Mouse (Mus musculus) limb, embryonic 12.5 days (tissue): Measurements from ENCODE around the gene Prap1. TPM values are rescaled to one million over a fixed set of nuclear protein-coding genes. Genes with fewer than 3 reads are reported as not detected.

Experiments used
- ATAC-seq: fragments of 200-750 bp; cut with Nextera tagmentation; 2 replicates; pipeline ENCODE4 v1.8.0; 2017; ENCODE audit warnings: low read depth, moderate TSS enrichment; ENCODE audit not compliant: insufficient number of reproducible peaks, insufficient read depth, low FRiP score, low TSS enrichment
- H3K27ac ChIP-seq: fragments of 300-500 bp; sonication (generic); 2 replicates; pipeline ENCODE4 v1.5.1; 2016; ENCODE audit warnings: mild to moderate bottlenecking, moderate library complexity
- H3K27me3 ChIP-seq: fragments of 300-500 bp; sonication (generic); 2 replicates; pipeline ENCODE4 v1.6.1; 2016; ENCODE audit warnings: mild to moderate bottlenecking, moderate library complexity
- H3K36me3 ChIP-seq: fragments of 300-500 bp; sonication (generic); 2 replicates; pipeline ENCODE4 v1.6.1; 2016; ENCODE audit warnings: mild to moderate bottlenecking, moderate library complexity
- H3K4me1 ChIP-seq: fragments of 300-500 bp; sonication (generic); replicated peaks from 2 replicates; pipeline ENCODE4 v1.6.1; 2016
- H3K4me2 ChIP-seq: fragments of 300-500 bp; sonication (generic); 2 replicates; pipeline ENCODE4 v1.6.1; 2016; ENCODE audit warnings: mild to moderate bottlenecking, moderate library complexity
- H3K4me3 ChIP-seq: fragments of 300-500 bp; sonication (generic); replicated peaks from 2 replicates; pipeline ENCODE4 v1.5.1; 2016; ENCODE audit warnings: mild to moderate bottlenecking
- H3K9ac ChIP-seq: fragments of 300-500 bp; sonication (generic); replicated peaks from 2 replicates; pipeline ENCODE4 v1.6.1; 2016; ENCODE audit warnings: mild to moderate bottlenecking, moderate library complexity
- H3K9me3 ChIP-seq: fragments of 300-500 bp; sonication (generic); 2 replicates; pipeline ENCODE4 v1.6.1; 2016; ENCODE audit warnings: mild to moderate bottlenecking, moderate library complexity
- WGBS: fragments of 180-500 bp; shearing (Covaris S2); methylation state at CpG from one replicate; pipeline ENCODE4 v1.1.7; 2016; 5-methylcytosine and 5-hydroxymethylcytosine counted together
- polyA plus RNA-seq: library from polyadenylated mRNA; unstranded; fragments of >200 nt; fragmentation: Nextera tagmentation; extraction: Ambion mirVana; gene quantifications from 2 replicates; pipeline ENCODE4 v1.2.1, GENCODE M21; 2016

The Prap1 gene
- polyA plus RNA-seq, 1 experiment from 2014 or later, result not detected

DNA sequence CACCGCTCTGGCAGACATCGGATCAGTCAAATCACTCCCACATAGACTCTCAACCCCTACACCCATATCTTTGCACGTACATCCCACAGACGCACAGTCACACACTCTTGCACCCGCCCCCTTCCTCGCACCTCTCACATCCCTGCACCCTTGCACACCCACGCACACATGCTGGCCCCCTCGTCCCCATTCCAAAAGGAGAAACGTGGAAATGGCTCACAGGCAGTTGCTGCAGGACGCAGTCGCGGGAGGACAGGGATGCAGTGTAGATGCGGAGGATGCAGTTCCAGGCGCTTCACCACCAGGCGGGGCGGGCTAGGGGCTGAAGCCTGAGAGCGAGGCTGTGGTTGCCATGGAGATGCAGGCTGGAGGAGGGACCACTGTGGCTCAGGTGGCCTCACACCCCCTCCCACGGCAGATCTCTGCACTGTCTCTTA, 10.9 kb upstream of the Prap1 start, which contains the start of gene Caly:
Gene Caly, minus strand, starts transcription at position 307 of the 437 bp plus-strand sequence.
- peak within 1 kb of the TSS; percentile 54; the same call in 1 of the 2 replicates for H3K4me2 ChIP-seq
- peak within 1 kb of the TSS; percentile 32 for H3K4me3 ChIP-seq
- WGBS, result 5% methylated on average over 18 of the region's 18 CpGs
- H3K4me1 ChIP-seq, result peaks cover 13% of the 10 kb centered on the region
- peak; percentile 17; the same call in 1 of the 2 replicates for ATAC-seq
- H3K36me3 ChIP-seq, result no peaks in the 10 kb centered on the region
- H3K27ac ChIP-seq, result no peak within 1 kb of the TSS
- peaks cover 54% of the 10 kb centered on the region for H3K27me3 ChIP-seq
- H3K9me3 ChIP-seq, result no peaks in the 10 kb centered on the region
- H3K9ac ChIP-seq, result no peak within 1 kb of the TSS

DNA sequence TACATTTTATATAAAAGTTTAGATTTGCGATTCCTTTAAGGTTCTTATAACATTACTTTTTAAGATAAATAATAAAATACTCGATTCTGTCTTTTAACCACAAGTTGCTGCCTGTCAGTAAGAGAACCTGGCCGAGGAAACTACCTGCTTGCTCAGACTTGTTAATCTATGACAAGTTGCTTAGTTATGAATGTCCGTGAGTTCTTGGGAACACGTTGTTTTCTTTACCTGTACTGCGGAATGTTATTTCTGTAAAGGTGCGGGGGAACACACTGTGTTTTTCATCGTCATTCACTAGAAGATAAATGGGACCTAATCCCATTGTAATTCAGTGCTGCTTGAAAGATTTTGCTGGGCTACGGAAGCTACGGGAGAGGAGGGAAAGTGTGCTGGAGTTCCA, 2.6 kb upstream of the Prap1 start:
- no peaks in the 10 kb centered on the region for H3K9me3 ChIP-seq
- WGBS, result 77% methylated on average over 10 of the region's 10 CpGs
- no peak overlapping the region for H3K9ac ChIP-seq
- no peak for ATAC-seq
- H3K4me2 ChIP-seq, result no peak overlapping the region
- H3K36me3 ChIP-seq, result no peaks in the 10 kb centered on the region
- 0 out of 2 replicates have a peak, but pooled peaks cover 3% of the 10 kb centered on the region for H3K4me1 ChIP-seq
- H3K4me3 ChIP-seq, result no peak overlapping the region
- H3K27ac ChIP-seq, result no peak overlapping the region
- H3K27me3 ChIP-seq, result peaks cover 3% of the 10 kb centered on the region; the same call in 1 of the 2 replicates

DNA sequence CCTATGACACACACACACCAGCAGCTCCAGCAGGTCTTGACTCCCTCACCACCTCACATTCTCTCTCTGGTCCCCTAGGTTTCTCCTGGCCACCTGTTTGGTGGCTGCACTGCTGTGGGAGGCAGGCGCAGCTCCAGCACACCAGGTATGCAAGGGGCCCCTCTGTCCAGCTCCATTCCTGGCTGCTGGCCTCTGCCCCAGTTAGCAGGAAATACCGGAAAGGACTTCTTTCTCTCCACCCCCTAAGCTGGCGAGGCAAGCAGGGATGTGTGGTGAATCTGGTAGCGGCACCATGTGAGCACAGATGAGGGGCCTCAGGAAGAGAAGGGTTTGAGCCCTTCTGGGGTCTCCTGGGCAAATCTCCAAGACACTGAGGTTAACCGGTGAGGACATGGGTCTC, 1.8 kb downstream of the Prap1 start:
- Histone ChIP-seq H3K36me3 (peaks cover 3% of the 10 kb centered on the region; the same call in 1 of the 2 replicates), H3K4me1 (0 out of 2 replicates have a peak, but pooled peaks cover 3% of the 10 kb centered on the region), H3K9ac (no peak overlapping the region; the same call in 1 of the 2 replicates), H3K9me3 (no peaks in the 10 kb centered on the region), H3K27me3 (peaks cover 3% of the 10 kb centered on the region; the same call in 1 of the 2 replicates), H3K4me3 (no peak overlapping the region), H3K4me2 (no peak overlapping the region), H3K27ac (no peak overlapping the region)
- no peak for ATAC-seq
- WGBS, result 55% methylated on average over 5 of the region's 5 CpGs

DNA sequence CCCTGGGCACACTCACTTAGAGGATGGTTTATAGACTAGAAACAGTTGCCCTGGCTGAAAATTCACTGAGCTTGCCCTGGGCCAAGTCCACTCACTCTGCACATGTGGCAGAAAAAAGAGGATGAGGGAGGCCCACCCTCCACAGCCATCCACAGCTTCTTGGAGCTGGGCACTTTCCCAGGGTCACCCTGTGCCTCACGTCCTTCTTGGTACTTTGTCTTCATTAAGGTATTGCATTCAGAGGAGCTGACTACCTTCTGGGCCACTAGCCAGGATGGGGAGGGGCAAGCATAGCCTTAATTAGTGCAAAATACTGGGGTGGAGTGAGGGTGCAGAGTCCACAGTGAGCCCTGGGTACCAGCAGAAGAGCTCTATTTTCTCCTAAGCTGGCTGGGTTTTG, 2.4 kb downstream of the Prap1 start:
- no peak overlapping the region for H3K9ac ChIP-seq
- H3K4me2 ChIP-seq, result no peak overlapping the region
- peaks cover 3% of the 10 kb centered on the region; the same call in 1 of the 2 replicates for H3K27me3 ChIP-seq
- H3K27ac ChIP-seq, result no peak overlapping the region
- 0 out of 2 replicates have a peak, but pooled peaks cover 3% of the 10 kb centered on the region for H3K4me1 ChIP-seq
- WGBS, result 48% methylated on average over 1 of the region's 1 CpGs
- H3K9me3 ChIP-seq, result no peaks in the 10 kb centered on the region
- H3K36me3 ChIP-seq, result peaks cover 3% of the 10 kb centered on the region; the same call in 1 of the 2 replicates
- H3K4me3 ChIP-seq, result no peak overlapping the region
- 0 out of 2 replicates have a peak, but pooled peaks have one; percentile 53 for ATAC-seq

DNA sequence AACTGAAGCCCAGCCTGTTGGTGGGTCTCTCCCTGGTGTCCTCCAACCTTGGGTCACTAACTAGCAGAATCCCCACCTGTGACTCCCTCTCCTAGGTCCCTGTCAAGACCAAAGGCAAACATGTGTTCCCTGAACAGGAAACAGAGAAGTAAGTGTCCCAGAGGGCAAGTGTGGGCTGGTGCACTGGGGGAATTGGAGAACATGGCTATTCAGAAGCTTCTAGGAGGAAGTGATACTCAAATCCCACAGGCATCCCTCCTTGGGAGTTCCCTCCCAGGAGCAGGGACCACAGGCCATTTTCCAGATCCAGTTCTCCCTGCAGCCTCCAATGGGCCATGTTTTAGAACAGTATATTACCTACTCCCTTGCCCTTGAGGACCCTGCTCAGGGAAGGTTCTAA, 2.9 kb downstream of the Prap1 start:
- Histone ChIP-seq H3K9me3 (no peaks in the 10 kb centered on the region), H3K27ac (no peak overlapping the region), H3K4me3 (no peak overlapping the region), H3K27me3 (peaks cover 5% of the 10 kb centered on the region), H3K9ac (no peak overlapping the region), H3K4me2 (no peak overlapping the region), H3K4me1 (0 out of 2 replicates have a peak, but pooled peaks cover 3% of the 10 kb centered on the region), H3K36me3 (peaks cover 3% of the 10 kb centered on the region; the same call in 1 of the 2 replicates)
- no peak for ATAC-seq

DNA sequence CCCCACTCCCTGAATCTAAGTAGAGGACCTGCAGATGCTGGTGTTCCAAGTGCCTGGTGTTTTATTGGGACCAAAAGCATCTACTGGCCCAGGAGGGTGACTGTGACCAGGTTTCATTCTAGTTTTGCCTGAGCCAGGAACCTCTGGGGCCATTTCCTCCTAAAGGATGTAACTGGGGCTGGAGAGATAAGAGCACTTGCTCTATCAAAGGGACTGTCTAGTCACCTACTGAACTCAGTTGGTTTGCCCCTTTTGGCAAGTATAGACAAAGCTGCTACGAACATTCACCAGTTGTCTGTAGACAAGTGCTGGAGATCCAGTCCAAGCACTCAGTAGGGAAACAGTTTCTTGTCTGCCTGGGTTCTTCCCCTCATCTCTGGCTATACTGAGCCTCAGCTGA, 5.3 kb downstream of the Prap1 start:
- Histone ChIP-seq H3K4me3 (no peak overlapping the region), H3K4me2 (no peak overlapping the region), H3K9me3 (no peaks in the 10 kb centered on the region), H3K36me3 (peaks cover 3% of the 10 kb centered on the region; the same call in 1 of the 2 replicates), H3K4me1 (peaks cover 15% of the 10 kb centered on the region), H3K27ac (no peak overlapping the region), H3K9ac (no peak overlapping the region), H3K27me3 (peaks cover 6% of the 10 kb centered on the region)
- no peak for ATAC-seq
- 95% methylated on average over 1 of the region's 1 CpGs for WGBS

DNA sequence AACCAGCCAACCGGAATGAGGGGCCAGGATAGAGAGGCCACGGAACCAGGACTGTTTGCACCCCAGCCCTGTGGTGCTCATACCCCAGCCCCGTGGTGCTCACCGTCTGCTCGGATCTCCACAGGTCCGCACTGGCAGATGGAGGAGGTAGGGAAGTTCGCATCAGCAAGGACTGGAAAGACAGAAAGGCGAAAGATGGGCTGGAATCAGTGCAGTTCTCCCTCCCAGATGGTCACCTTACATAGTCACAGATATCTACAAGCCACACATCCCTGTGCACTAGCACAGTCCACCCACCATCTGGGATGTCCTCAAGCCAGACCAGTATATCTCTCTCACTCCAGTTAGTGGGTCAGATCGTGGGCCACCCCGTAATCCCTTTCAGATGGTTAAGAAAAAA, 8.3 kb downstream of the Prap1 start:
- Histone ChIP-seq H3K9ac (peak overlapping the region; percentile 65), H3K27ac (no peak overlapping the region), H3K4me2 (peak overlapping the region; percentile 76), H3K9me3 (no peaks in the 10 kb centered on the region), H3K4me1 (peaks cover 12% of the 10 kb centered on the region), H3K27me3 (peaks cover 3% of the 10 kb centered on the region; the same call in 1 of the 2 replicates), H3K4me3 (peak overlapping the region; percentile 48), H3K36me3 (peaks cover 16% of the 10 kb centered on the region)
- WGBS, result 71% methylated on average over 10 of the region's 10 CpGs
- ATAC-seq, result no peak

DNA sequence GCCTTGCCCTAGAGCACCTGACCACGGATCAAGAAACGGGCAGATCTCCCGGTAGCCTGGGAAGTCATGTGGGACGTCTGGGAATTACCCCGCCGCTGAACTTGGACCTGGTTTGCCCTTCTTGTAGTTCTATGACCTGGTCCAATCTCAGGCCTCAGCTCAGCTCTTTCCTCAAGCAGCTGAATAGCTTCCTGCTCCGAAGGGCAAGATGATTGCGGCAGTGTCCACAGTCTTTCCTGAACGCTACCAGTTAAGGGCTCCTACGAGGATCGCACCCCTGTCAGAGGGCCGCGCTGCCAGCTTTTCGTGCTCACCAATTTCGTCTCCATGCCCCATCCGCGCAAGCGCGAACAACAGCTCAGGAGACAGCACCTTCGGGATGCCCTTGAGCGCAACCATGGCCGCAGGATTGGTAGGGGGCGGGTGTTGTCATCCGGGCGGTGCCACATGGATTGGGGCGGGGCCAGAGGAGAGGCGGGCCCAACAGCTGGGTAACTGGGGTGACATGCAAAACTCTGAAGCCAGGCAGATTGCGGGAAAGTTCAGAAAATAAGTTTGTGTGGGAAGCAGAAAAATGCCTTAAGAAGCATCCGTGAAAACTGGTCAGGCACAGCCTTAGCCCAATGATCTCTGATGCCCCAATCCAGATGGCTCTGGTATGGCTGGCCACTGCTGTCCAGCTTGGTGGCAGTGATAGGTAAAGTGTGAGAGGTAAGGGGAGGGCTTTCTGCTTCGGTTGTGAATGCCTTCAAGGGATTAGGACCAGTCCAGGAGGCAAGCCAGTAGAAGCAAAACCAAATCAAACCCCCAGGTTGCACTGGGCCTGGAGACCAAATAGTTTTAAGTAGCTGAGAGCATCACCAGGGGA, 9.0 kb downstream of the Prap1 start, which contains the start of gene Fuom:
Gene Fuom, minus strand, starts transcription at position 449 of the 868 bp plus-strand sequence.
- H3K36me3 ChIP-seq, result peaks cover 22% of the 10 kb centered on the region
- no peak within 1 kb of the TSS for H3K27ac ChIP-seq
- peak within 1 kb of the TSS; percentile 76 for H3K4me2 ChIP-seq
- 2% methylated on average over 30 of the region's 30 CpGs for WGBS
- H3K27me3 ChIP-seq, result peaks cover 3% of the 10 kb centered on the region; the same call in 1 of the 2 replicates
- ATAC-seq, result peak; percentile 66; the same call in 1 of the 2 replicates
- H3K4me1 ChIP-seq, result peaks cover 12% of the 10 kb centered on the region
- peak within 1 kb of the TSS; percentile 48 for H3K4me3 ChIP-seq
- H3K9ac ChIP-seq, result peak within 1 kb of the TSS; percentile 65
- H3K9me3 ChIP-seq, result no peaks in the 10 kb centered on the region

DNA sequence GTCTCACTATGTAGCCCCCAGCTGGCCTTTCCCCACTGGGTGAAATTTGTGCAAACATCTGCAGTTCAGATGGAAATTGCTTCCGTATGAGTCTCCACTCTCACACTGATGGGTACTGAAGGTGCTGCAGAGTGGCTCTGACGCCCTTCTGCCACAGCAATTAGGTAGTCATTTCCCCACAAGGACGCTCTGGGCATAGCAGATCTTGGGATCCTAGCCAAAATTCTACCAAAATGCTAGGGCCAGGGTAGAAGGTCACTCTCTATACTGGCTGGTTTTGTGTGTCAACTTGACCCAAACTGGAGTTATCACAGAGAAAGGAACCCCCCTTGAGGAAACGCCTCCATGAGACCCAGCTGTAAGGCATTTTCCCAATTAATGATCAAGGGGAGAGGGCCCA, 10.8 kb downstream of the Prap1 start:
- no peak overlapping the region for H3K4me2 ChIP-seq
- no peak overlapping the region for H3K27ac ChIP-seq
- H3K4me3 ChIP-seq, result no peak overlapping the region
- no peaks in the 10 kb centered on the region for H3K9me3 ChIP-seq
- ATAC-seq, result no peak
- peaks cover 39% of the 10 kb centered on the region for H3K36me3 ChIP-seq
- H3K27me3 ChIP-seq, result peaks cover 3% of the 10 kb centered on the region; the same call in 1 of the 2 replicates
- 71% methylated on average over 4 of the region's 4 CpGs for WGBS
- H3K4me1 ChIP-seq, result peaks cover 12% of the 10 kb centered on the region
- H3K9ac ChIP-seq, result no peak overlapping the region

DNA sequence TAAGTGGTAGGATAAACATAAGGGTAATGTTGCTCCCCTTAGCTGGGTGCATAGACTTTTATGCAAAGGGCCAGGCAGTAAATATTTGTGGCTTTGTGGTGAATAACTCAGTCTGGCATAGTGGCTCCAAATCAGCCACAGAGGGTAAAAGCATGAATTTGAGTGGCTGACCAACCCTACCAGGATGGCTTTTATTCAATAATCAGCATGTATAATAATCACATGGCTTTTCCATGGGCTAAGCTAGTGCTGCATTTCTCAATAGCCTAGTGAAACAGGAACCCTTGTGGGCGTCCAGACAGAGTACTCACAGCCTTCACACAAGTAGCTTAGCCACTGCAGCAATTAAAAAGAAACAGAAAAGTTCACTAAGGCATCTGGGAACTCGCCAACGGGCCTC, 18.7 kb downstream of the Prap1 start:
- no peak for ATAC-seq
- Histone ChIP-seq H3K9ac (no peak overlapping the region), H3K36me3 (peaks cover 60% of the 10 kb centered on the region), H3K4me1 (0 out of 2 replicates have a peak, but pooled peaks cover 8% of the 10 kb centered on the region), H3K4me3 (no peak overlapping the region), H3K27ac (no peak overlapping the region), H3K4me2 (no peak overlapping the region), H3K27me3 (no peaks in the 10 kb centered on the region), H3K9me3 (no peaks in the 10 kb centered on the region)
- WGBS, result 69% methylated on average over 3 of the region's 3 CpGs
